Mouse (Mus musculus): ENCODE measurements around the gene BC049762. TPM values are rescaled to one million over a fixed set of nuclear protein-coding genes. Genes with fewer than 3 reads are reported as not detected.

BC049762 gene
- polyA plus RNA-seq, 1 experiment from 2014 or later = 0.24 TPM

DNA sequence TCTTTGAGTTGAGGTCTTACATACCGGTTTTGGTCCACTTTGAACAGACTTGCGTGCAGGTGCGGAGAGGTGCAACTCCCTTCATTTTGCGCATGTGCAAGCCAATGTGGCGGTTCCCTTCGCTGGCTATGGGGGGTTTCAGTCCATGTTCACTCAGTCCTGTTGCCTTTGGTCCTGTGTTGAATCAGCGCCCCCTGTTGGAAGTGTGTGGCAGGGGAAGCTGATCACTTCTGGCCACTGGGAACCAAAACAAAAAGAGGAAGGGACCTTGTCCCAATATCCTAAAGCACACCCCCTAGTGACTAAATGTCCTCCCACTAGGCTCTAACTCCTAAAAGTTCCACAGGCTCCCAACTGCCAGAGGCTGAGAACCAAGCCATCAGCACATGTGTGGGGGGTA lies 48.8 kb downstream of the BC049762 start:
- Histone ChIP-seq H3K4me1 (replicated peaks) (no peaks in the 10 kb centered on the region), H3K9ac (no peak overlapping the region), H3K27ac (no peak overlapping the region), H3K27me3 (no peaks in the 10 kb centered on the region), H3K4me2 (no peak overlapping the region), H3K9me3 (replicated peaks) (no peaks in the 10 kb centered on the region), H3K4me3 (no peak overlapping the region), H3K36me3 (no peaks in the 10 kb centered on the region)
- 81% methylated on average over 7 of the region's 7 CpGs for WGBS
- ATAC-seq (replicated peaks; ENCODE audit: insufficient number of reproducible peaks, insufficient read depth, low FRiP score, low read depth) = no peak

DNA sequence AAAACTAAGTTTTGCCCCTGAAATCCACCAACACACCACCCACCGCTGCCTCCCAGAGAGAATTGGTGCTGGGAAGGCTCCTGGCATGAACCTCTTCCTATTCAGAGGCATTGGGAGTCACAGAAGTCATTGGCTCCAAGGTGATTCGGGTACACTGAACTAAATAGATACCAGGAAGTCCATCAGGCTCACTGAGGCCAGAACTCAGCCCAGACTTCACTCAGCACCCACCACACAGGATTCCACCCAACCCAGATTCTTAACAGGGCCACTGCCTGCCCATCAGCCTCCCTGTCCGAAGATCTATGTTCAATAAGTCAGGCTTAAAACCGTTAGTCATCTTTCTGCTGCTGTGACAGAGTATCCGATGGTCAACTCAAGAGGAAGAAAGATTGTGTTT lies 51.4 kb downstream of the BC049762 start:
- no peaks in the 10 kb centered on the region for H3K36me3 ChIP-seq
- no peak overlapping the region for H3K27ac ChIP-seq
- H3K9me3 ChIP-seq (replicated peaks) = no peaks in the 10 kb centered on the region
- no peaks in the 10 kb centered on the region for H3K27me3 ChIP-seq
- no peak overlapping the region for H3K9ac ChIP-seq
- no peaks in the 10 kb centered on the region for H3K4me1 ChIP-seq (replicated peaks)
- ATAC-seq (replicated peaks; ENCODE audit: insufficient number of reproducible peaks, insufficient read depth, low FRiP score, low read depth) = no peak
- H3K4me3 ChIP-seq = no peak overlapping the region
- WGBS = 79% methylated on average over 5 of the region's 5 CpGs
- H3K4me2 ChIP-seq = no peak overlapping the region

DNA sequence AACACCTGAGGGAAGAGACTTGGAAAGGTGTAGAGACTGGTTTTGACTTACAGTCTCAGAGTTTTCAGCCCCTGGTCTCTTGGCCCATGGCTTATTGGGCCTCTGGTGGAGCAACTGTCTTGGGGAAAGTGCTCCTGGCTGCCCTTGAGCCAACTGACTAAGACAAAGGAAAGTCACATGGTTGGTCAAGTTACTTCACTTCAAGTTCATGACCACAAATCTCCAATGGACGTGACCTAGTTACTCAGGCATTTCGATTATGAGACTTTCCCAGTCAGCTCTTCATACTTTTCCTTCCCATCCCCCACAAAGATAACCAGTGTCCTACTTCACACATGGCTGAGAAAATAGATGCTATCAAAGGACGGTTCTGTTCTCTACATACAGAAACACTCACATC lies 55.1 kb downstream of the BC049762 start:
- no peak overlapping the region for H3K27ac ChIP-seq
- WGBS = 51% methylated on average over 3 of the region's 3 CpGs
- ATAC-seq (replicated peaks; ENCODE audit: insufficient number of reproducible peaks, insufficient read depth, low FRiP score, low read depth) = no peak

More for the DNA sequence above, 55.1 kb downstream of the BC049762 start:
- Histone ChIP-seq H3K9ac (no peak overlapping the region), H3K4me1 (replicated peaks) (no peaks in the 10 kb centered on the region), H3K9me3 (replicated peaks) (0 out of 2 replicates have a peak, but pooled peaks cover 4% of the 10 kb centered on the region), H3K4me2 (no peak overlapping the region), H3K4me3 (no peak overlapping the region), H3K36me3 (no peaks in the 10 kb centered on the region), H3K27me3 (no peaks in the 10 kb centered on the region)

Other genes with a start within 250 kb of the BC049762 start
- not detected in 2 replicates for gene Olfr54, start 248.8 kb downstream of the BC049762 start, polyA plus RNA-seq (2015; fragmentation: Nextera tagmentation; extraction: Ambion mirVana)
- gene Olfr1375, start 214.9 kb downstream of the BC049762 start, polyA plus RNA-seq (2015; fragmentation: Nextera tagmentation; extraction: Ambion mirVana) = not detected in 2 replicates
- gene Zfp354a, start 203.8 kb downstream of the BC049762 start, polyA plus RNA-seq (2015; fragmentation: Nextera tagmentation; extraction: Ambion mirVana) = 5.6 and 5.9 TPM in 2 replicates
- gene Gm12569, start 42.6 kb downstream of the BC049762 start, polyA plus RNA-seq (2015; fragmentation: Nextera tagmentation; extraction: Ambion mirVana) = not detected in 2 replicates
- 72.2 and 73.9 TPM in 2 replicates for gene Clk4, start 1.3 kb downstream of the BC049762 start, polyA plus RNA-seq (2015; fragmentation: Nextera tagmentation; extraction: Ambion mirVana)
- 7.2 and 11.3 TPM in 2 replicates for gene Col23a1, start 26.9 kb upstream of the BC049762 start, polyA plus RNA-seq (2015; fragmentation: Nextera tagmentation; extraction: Ambion mirVana)

Data from heart, embryonic 15.5 days (tissue).